Mouse (Mus musculus) retina, embryonic 14.5 days (tissue): Measurements from ENCODE around the gene Slc17a5.

ENCODE experiments used
- DNase-seq: peaks from one replicate; pipeline ENCODE4 v3.0.0-alpha.2; 2015; ENCODE audit warnings: low spot score

The Slc17a5 gene

DNA sequence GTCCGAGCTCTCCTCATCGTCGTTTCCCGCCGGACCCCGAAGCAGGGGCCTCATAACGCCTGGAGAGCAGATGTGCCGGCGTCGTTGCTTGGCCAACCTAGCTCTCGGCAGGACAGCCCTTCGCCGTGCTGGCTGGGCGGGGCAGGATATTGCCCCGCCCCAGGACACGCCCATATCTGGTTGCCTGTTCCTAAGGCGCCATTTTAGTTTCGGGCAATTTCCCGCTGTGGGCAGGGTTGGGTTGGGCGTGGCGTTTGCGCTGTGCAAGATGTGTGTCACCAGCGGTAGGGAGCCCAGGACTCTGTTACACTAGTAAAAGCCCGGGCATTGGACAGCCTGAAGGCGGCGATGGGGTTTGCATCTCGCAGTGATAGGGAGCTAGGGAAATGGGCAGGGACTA, at the start of gene Slc17a5:
Gene Slc17a5 (minus strand): TSS at position 128 of the 400 bp plus-strand sequence.
- peak; percentile 98 for DNase-seq

DNA sequence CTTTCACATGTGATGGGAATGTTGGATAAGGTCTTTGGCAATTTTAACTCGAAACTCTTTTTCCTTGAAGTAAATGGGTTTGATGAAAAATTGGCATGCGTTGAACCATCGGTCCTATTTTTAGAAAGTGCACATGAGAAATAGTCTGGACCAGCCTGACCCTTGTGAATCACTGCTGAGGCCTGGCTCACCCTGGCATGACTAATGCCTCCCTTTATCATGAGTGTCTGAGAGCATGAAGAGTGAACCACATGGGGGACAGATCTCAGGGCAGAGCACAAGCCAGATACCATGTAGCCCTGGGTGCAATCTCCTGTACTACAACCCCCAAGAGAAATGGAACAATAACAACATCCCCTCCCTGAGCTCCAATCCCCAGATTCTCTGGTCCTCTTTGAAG, 46.1 kb upstream of the Slc17a5 start:
- DNase-seq, result no peak

DNA sequence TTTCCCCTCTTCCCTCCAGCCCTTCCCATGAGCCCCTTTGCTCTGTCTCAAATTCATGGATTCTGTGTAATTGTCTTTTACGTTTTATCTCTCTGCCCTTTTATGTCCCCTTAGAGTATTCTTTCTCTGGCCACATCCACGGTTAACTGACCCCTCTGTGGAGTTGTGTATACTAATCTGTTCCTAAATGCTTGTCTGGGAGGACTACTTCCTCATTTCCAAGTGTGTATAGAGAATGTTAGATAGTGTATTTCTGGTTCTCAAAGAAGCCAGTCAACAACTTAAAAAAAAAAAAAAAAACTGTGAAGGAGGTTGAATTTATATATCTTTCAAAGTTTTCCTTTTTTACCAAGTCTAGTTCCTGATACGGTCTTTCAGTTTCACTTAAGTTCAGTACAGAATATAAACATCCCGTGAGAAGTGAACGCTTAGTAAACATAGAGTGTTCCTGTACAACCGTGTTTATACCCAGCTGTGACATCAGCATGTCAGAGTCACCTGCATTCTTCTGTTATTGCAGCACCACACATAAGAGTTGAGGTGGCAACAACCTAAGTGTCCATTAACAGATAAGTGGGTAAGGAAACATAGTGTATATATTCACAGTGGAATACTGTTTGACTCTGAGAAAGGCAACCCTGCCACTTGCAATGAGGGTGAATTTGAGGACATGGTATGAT, 44.1 kb upstream of the Slc17a5 start:
- DNase-seq, result no peak

DNA sequence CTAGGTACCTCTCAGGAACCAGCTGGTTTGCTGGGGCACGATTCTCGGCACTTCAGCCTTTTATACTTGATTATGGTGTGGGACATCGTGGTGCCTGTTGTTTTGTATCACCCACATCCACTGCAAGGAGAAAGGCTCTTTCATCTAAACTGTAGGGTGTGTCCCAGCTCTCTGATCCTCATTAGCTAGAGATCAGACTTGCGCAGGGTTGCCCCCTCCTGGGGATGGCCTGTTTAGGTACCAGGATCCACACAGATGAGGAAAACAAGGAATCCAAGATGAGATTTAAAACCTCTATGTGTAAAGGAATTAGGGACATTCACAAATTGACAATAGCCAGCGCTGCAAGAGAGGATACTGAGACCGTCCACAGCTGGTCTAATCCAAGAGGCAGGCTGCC, 42.1 kb upstream of the Slc17a5 start:
- no peak for DNase-seq

DNA sequence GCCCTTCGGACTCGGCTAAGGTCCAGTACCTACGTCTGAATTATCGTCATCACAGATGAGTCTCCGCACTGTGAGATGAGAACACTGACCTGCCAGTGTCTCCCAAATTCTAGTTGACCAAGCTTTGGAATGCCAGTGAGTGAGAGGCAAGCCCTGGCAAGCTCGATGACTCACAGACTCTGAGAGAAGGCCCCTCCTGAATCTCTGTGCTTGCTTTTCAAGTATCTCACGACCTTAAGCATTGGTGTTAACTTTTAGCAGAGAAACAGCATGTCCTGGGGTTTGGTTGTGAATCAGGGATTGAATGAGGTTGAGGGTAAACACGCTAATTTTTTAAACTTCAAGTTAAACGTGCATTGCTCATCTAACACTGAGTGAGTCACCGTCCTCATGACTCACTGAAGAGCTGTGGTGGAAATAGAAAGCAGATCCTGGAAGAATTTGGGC, 35.5 kb upstream of the Slc17a5 start:
- DNase-seq, result no peak

DNA sequence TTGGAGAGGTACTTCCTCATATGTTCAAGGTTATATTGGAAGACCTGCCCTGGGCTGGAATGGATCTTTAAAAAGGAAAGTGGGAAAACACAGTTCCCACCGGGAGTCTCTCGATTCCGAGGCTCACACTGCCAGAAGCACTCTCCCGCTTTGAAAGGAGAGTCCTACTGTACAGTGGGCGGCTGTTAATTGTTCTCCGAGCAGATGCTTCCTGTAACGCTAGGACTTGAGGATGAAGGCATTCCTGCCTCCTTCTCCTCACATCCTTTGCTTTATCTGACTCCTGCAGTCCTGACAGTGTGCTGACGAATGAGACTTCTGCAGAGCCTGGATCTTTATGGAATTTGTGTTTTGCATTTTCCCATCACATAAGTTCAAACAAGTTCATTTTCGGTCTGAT, 31.4 kb upstream of the Slc17a5 start:
- no peak for DNase-seq

DNA sequence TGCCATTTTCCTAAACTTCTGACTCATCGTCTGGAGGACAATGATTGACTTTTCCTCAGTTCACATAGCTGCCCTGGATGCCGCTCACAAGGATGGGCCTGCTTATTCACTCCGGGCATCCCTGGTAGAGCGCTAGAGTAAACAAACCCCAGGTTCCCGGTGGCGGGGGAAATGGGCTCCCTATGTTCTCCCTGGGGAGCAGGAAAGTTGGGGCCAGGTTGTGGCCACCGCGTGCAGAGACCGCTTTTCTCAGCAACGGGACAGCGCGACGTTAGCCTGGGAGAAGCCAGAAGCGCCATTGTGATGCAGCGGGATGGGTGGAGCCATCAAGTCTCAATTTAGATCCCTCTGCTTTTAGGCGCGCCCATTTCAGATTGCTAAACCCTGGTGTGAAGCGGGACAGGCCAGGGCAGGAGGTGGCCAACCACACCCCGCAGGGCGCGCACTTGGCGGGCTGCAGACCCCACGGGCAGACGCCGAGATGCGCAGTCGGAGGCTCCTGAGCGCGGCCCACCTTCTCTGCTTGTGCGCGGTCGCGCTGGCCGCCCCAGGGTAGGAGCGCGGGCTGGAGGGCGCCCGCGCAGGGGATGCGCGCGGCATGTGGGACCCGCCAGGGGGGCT, 27.7 kb upstream of the Slc17a5 start, which contains the start of gene Cd109:
Gene Cd109 (plus strand): TSS at position 146 of the 621 bp plus-strand sequence.
- peak; percentile 64 for DNase-seq

DNA sequence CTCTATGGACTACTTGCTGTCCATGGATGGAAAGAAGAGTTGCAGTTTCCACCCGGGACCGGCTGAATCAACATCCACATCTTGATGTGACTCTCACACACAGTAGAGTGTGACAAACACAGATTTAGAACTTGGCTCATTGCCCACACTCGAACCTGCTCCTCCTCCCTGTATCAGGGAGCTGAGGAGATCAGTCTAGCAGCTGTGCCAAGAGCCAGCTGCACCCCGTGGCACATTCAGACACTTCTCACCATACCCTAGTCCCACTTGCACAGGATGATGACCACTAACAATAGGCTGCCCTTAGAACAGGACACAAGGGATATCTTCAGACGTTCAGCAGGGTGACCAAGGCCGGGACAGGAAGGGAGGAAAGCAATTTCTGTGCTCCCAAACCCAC, 26.4 kb upstream of the Slc17a5 start:
- no peak for DNase-seq

DNA sequence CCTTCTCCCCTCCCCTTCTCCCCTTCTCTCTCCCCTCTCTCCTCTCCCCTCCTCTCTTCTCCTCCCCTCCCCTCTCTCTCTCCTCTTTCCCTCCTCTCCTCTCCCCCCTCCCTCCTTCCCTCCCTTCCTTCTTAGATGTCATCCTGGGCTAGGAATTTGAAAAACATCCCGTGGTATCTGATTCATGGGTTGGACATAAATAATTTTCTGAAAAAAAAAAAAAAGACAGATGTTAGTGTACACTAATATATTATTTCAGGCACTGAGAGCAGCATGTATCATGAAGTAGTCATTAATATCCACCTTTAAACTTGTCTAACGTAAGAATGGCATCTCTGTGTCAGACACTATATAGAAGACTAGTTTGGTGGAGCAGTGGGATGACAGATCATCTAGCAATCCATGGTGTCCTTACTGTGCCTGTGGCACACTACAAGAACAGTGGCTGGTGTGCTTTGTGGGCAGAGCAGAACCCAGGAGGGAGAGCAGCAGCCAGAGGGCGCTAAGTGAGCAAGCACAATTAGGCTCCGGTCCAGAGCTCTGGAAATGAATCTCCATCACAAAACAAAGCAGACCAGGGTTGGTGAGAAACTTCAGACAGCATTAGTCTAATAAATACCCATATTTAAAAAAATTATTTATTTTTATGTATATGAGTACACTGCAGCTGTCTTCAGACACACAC, 13.3 kb upstream of the Slc17a5 start:
- peak; percentile 28 for DNase-seq

DNA sequence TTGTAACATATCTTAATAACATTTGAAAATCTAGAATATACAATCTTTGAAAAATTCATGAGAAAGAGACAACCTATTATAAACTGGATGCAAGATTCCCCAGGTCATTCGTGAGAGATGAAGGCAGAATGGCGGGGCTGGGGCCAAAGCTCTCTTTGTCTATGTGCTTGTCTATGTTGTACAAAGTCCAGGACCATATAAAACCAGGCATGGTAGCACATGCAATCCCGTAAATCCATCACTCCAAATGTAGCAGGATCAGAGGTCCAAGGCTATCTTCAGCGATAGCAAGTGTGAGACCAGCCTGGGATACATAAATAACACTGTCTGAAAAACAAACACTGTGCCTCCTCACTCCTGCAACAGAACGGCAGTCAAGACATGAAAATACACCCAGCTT, 12.1 kb upstream of the Slc17a5 start:
- DNase-seq, result no peak

DNA sequence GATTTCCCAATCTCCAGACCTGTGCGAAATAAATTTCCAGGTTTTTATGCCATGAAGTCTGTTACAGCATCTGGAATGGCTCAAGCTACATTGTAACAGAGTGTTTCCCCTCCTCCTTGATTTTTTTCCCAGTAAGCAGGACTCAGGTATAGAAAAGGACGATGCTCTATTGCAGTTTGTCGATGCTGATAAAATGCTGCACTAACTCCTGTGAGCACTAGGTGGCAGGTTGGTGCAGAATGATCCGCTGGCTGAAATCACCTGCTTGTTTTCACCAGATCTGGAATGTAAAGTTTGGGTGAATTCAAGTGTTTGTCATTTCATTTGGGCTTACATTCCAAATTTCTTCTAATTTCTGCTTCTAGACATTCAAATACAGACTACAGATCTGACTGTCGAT, 9.0 kb upstream of the Slc17a5 start:
- DNase-seq, result peak; percentile 74

DNA sequence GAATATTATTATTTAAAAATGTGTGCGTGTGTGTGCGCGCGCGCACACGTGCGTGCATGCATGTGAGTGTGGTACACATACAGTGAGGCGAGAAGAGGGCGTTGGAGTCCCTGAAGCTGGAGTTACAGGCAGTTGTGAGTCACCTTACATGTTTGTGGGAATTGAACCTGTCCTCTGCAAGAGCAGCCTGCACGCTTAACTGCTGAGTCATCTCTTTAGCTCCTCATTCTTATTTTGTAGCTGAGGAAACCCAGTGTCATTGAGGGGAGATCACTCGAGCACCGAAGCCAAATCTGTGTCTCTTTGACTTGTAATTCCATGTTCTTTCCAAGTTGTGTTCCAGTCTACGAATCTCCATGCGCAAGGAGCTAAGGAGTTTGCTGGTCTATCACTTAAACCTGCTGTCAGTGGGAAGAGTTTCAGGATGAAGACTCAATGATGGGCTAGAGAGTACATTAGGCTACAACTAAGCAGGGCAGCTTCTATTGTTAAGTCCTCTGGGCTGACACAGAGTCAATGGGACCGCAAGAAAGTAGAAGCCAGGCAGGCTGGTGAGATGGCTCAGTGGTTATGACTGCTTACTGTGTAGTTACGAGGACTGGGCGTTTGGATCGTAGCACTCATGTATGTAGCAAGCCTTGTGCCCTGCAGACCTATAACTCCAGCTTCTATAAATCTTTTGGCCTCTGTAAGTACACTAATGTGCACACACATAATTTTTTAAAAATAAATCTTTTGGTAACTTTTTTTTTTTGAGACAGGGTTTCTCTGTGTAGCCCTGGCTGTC, 8.1 kb upstream of the Slc17a5 start:
- DNase-seq, result no peak

DNA sequence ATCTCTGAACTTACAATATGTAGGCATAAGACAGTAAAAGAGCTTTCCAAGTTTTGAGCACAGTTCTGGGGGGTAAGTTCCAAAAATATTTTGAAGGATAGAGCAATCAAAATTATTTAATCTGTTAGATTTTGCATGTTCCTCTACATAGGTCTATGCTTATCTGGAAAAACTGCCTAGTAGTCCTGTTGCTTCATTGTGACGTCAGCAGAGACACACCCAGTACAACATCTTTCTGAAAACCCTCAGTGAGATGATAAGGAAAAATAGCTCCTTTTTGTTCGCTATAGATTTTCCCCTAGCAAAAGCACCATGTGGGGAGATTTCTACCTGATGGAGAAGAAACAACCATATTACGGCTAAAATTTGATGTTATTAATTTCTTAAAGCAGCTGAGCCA, 7.4 kb upstream of the Slc17a5 start:
- no peak for DNase-seq

DNA sequence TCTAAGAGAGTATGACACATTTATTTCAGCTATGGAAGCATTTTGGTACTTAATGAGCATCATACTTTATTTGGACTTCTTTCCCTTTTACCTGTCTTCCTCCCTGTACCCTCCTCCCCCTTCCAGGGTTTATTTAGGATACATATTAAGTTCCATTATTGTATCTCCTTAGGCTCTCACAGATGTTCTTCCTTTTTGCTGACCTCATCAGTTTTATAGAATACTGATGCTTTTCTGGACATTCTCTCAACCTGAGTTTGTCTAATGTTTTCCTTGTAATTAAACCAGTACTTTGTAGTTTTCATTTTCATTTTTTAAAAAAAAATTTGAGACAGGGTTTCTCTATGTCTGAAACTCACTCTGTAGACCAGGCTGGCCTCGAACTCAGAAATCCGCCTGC, 2.6 kb upstream of the Slc17a5 start:
- no peak for DNase-seq

DNA sequence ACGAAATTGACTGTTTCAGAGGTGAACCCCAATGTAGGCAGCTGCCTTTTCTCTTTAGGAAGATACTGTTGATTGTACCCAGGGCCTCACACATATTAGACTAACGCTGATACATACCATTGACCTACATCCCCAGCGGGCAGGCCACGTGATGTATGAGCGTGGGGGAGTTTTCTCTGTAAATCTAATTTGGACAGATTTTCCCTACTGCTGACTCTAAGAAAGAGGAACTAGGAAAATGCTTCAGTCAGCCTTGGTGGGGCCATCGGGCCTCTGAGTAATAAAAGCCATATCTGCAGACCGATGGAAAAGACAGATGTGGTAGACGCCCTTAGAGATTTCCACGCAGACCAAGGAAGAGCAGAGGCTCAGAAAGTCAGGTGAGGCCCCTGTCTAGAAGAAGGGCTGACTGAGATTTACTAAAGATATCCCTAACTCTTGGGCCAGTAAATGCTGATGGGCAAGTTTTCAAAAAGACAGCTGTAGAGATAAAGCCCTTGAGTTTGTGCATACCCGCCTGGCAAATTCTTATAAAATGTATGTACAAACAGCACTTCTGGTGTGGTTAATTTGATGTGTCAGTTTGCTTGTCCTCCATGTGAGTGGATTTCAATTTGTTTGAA, 681 bp upstream of the Slc17a5 start:
- no peak for DNase-seq

DNA sequence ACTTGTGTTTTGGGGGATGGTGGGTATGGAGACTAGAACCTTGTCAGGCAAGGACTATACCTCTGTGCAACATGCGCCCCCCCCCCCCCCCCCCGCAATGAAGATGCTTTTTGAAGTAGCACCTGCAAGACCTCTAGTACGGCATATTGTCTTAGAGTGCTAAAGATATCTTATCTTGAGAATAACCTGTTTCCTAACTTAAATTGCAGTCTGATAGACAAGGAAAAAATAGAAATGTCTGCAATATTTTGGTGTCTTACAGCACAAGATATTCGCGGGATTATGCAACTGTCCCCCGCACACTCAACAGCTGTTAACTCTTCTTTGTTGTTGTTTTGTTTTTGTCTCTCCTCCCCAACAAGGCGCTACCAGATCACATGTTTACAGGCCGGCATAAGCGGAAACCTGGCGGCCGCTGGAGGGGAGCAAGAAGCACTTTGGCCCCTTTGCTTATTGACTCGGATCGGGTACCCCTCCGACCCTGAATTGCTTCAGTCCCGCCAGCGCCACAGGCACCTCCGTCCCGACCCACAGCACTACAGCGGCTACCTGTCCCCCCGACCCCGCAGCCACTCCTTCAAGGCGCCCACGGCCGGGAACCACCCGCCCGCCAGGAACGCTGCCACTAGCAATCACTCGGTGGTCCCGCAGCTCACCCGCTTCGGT, 490 bp downstream of the Slc17a5 start:
- no peak for DNase-seq

DNA sequence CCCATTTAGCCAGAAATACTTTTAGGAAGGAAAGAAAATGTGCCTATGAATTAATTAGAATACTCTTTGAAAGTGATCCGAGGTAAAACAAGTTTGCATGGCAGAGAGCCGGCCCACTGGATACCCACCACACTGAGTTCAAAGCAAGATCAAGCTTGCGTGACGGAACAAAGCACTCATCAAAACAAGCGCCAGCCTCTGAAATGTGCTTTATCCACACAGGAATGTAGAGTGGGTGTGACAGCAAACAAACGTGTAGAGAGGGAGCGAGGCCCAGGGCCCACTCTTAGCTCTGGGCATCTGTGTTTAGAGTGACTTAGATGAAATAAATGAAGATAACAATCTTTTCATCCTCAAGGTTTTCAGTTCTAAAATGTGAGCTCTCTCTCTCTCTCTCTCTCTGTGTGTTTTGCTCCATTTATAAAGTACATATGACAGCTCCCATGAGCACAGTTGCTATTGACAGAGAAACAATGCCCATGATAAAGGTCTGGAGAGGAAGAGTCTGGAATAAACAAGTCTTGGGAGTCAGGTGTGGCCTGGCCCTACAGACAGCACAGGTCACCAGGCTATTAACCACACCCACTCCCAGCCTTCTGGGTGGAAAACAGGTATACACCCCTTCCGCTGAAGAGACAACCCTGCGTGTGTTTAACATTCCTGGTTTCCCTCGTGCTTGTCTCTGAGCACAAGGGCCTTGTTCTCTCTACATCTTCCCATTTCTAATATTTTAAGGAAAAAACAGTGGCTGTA, 8.0 kb downstream of the Slc17a5 start:
- DNase-seq, result no peak

DNA sequence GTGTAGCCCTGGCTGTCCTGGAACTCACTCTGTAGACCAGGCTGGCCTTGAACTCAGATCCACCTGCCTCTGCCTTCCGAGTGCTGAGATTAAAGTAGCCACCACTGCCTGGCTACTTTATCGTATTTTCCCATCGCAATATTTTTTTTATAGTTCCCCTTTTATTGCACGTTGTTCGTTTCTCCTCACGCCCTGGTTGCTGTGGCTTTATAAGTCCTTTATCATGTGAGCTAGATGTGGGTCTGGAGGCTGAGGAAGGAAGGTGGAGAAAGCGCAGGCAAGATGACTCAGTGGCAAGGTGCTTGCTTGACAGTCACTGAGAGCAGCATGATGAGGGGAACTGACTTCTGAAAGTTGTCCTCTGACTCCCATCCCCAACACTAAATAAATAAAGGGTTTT, 9.0 kb downstream of the Slc17a5 start:
- DNase-seq, result no peak

DNA sequence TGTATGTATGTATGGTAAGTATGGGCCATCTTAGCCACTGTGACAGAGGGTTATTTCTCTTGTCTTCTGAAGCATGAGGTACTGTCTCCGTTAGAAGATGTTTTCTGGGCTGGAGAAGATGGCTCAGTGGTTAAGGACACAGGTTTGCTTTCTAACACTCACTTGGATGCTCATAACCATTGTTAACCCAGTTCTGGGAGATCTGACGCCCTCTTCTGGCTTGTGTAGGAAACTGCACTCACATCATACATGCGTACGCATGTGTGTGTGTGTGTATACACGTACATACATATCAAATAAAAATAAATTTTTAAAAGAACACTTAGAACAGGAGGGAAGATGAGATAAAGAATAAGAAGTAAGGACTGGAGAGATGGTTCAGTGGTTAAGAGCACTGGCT, 11.4 kb downstream of the Slc17a5 start:
- DNase-seq, result no peak

DNA sequence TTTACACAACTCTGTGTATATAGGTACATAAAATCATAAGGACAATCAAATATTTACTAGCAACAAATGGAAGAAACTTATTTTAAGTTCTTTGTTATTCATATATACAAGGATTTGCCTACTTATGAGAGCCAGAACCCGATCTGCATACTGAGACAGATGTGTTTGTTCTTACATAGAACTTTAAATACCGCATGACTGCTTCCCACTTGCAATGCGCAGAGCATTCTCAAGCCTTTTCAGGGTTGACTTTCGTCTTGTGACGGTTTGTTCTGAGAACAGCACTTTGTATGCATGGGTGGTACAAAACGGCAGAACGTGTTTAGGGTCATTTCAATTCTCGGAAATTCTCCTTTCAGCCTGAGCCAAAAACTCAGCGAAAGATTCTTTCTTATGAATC, 17.9 kb downstream of the Slc17a5 start:
- no peak for DNase-seq

DNA sequence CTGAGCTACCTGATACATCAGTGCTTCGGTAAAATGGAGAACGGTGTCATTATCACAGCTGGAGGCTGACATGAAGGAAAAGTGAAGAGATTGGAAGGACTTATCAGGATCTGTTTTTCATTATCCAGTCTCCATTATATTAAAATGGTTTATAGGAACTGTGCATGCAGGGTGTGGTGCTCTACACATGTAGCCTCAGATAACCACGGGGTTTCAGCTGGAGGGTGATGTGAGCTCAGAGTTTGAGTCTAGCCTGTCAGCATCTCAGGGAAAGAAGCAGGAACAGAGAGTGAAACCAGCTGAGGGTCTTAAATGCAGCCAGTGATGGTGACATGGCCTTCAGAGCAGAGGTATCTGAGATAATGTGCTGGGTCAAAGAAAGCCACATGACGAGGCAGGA, 28.4 kb downstream of the Slc17a5 start:
- no peak for DNase-seq
